Comparison of ENCODE assay signal across 27 mouse cellular contexts in the genomic region with DNA sequence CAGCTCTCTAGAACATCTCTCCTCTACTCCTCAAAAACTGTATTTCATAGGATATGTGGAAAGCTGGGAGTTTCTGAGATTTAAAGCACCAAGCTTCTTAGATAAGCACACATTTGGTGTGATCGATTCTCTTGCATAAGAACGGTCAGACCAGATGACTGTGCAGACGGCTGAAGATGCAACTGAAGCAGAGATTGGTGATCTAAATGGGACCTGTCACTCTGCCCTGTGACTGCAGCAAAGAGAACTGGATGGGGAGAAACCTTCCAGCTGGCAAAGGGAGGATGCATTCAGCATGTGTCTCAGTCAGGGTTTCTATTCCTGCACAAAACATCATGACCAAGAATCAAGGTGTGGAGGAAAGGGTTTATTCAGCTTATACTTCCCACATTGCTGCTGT.
A peak's percentile ranks its signal among the peaks of the same experiment; 100 is the strongest.
DNase-seq lines count a peak whose midpoint lies in the region; ATAC-seq and TF ChIP-seq lines count a peak whose summit lies in the region.
"Had no signal": no experiment of that assay in that cellular context is flagged by ENCODE, and none has a peak within 500 bp of the region (broad histone marks: within the 10 kb centered on the region; RNA-seq: fewer than 3 reads in every experiment).

No protein-coding gene starts in this region.

- H3K4me3 ChIP-seq in layer of hippocampus, adult 2 months: no peak overlapping the region
- no peak overlapping the region for H3K4me3 ChIP-seq in left cerebral cortex, adult 2 months
- H3K4me3 ChIP-seq: embryonic facial prominence, embryonic 12.5 days; embryonic facial prominence, embryonic 15.5 days; heart, embryonic 12.5 days; heart, embryonic 15.5 days; hindbrain, embryonic 10.5 days; hindbrain, embryonic 13.5 days had no signal

- peak; percentile 73 for ATAC-seq in frontal cortex, adult (ENCODE audit: low TSS enrichment)
- ATAC-seq: activated CD4-positive, CD25-positive, alpha-beta regulatory T cell, adult 4 months; forebrain, embryonic 14.5 days; forebrain, postnatal 0 days; hindbrain, embryonic 16.5 days had no signal

- intact Hi-C loops in left cerebral cortex, adult 2 months (cut with DNase I): loop anchor here (2.0 kb wide), 2 partner anchors 54 to 74 kb away; no protein-coding TSS in a partner anchor
- intact Hi-C loops in left cerebral cortex, postnatal 14 days (cut with DNase I): loop anchor here (10.0 kb wide), 1 partner anchor 532 kb away; the partner anchor contains the start of gene Irs2

- TF ChIP-seq CTCF in layer of hippocampus, adult 2 months (conservative IDR thresholded peaks at IDR 0.05): no peak
- no peak for TF ChIP-seq CTCF in left cerebral cortex, adult 2 months (IDR thresholded peaks at IDR 0.05)

- DNase-seq in frontal cortex, postnatal 25 days (ENCODE audit: low spot score in 2 of 2): no peak
- peak in 1 of 2 experiments; percentile 32 for DNase-seq in layer of hippocampus, adult 2 months (ENCODE audit: low spot score in 2 of 2)
- DNase-seq in layer of hippocampus, adult 9-10 months (ENCODE audit: low spot score): no peak
- no peak for DNase-seq in left cerebral cortex, adult 2 months (ENCODE audit: extremely low spot score in 1 of 2, low spot score in 2 of 2)
- no peak for DNase-seq in left cerebral cortex, postnatal 14 days (ENCODE audit: low spot score in 2 of 2)
- peak; percentile 38 for DNase-seq in right cerebral cortex, adult 18-20 months
- no peak for DNase-seq in right cerebral cortex, postnatal 36 days (ENCODE audit: low spot score in 2 of 2)
- DNase-seq: adrenal gland, adult 8-10 months; adrenal gland, postnatal 25 days; cerebellum, adult 18-20 months; cerebellum, adult 9-10 months; cerebellum, postnatal 14 days; forebrain, postnatal 0 days; gastrocnemius, postnatal 25 days; heart, adult 18-20 months; heart, postnatal 10 days; heart, postnatal 36 days had no signal

- peak overlapping the region; percentile 64 for H3K27ac ChIP-seq in layer of hippocampus, adult 2 months
- peak overlapping the region; percentile 37 for H3K27ac ChIP-seq in left cerebral cortex, adult 2 months
- H3K27ac ChIP-seq: embryonic facial prominence, embryonic 12.5 days; embryonic facial prominence, embryonic 15.5 days; heart, embryonic 15.5 days; hindbrain, embryonic 10.5 days; hindbrain, embryonic 13.5 days had no signal
